Mouse (Mus musculus): ENCODE results near the gene Aff3.

Aff3 gene

GRCm38 (mm10) chr1:38165696-38166095 is 499.1 kb downstream of the Aff3 start:
- no peak for DNase-seq (ENCODE audit: low spot score)

- no peak for DNase-seq (ENCODE audit: low spot score)
Observed at GRCm38 (mm10) chr1:38150086-38150485, 514.7 kb downstream of the Aff3 start.

- no peak for DNase-seq (ENCODE audit: low spot score)
Observed at GRCm38 (mm10) chr1:38146008-38146407, 518.7 kb downstream of the Aff3 start.

- no peak for DNase-seq (ENCODE audit: low spot score)
Observed at GRCm38 (mm10) chr1:38141371-38141770, 523.4 kb downstream of the Aff3 start.

GRCm38 (mm10) chr1:38140911-38141310 is 523.8 kb downstream of the Aff3 start:
- DNase-seq (ENCODE audit: low spot score): no peak

GRCm38 (mm10) chr1:38139396-38139795 is 525.4 kb downstream of the Aff3 start:
- DNase-seq (ENCODE audit: low spot score): no peak

- no peak for DNase-seq (ENCODE audit: low spot score)
Observed at GRCm38 (mm10) chr1:38132942-38133341, 531.8 kb downstream of the Aff3 start.

- DNase-seq (ENCODE audit: low spot score): peak; percentile 40
Observed at GRCm38 (mm10) chr1:38130715-38131483, 533.9 kb downstream of the Aff3 start.

- DNase-seq (ENCODE audit: low spot score): peak; percentile 97
Observed at GRCm38 (mm10) chr1:38129501-38130267, 535.1 kb downstream of the Aff3 start, which contains the start of gene Rev1. Rev1 (minus strand) TSS chr1:38129801.

GRCm38 (mm10) chr1:38128919-38129436 is 535.8 kb downstream of the Aff3 start:
- DNase-seq (ENCODE audit: low spot score): peak; percentile 85

Measured in MN1 (cell line).